Mouse (Mus musculus): Measurements from ENCODE around the gene Atraid.

DNA sequence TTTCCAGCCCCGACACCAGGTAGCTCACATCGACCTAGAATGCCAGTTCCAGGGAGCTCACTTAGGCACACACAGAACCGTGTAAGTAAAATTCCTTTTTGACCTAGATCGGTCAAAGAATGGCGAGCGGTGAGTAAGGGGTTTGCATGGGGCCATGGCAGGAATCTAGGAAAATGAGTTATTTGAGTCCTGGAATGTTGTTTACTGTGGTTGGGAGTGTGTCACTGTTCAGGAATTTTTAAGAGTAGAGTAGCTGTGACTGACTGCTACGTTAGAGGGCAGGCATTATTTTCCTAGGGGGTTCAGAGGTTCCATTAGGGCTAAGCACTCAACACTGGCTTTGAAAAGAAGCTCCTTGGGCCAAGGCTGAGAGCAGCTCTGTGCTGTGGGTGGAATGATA, 48.0 kb upstream of the Atraid start:
- TF ChIP-seq CTCF (IDR thresholded peaks at IDR 0.05; ENCODE audit: low read depth) (no peak), EP300 (IDR thresholded peaks at IDR 0.05; ENCODE audit: low read depth) (no peak)

Measured in heart, postnatal 0 days (tissue).